Mouse (Mus musculus) liver, postnatal 0 days (tissue): Measurements from ENCODE around the gene Cpped1. TPM values are rescaled to one million over a fixed set of nuclear protein-coding genes. Genes with fewer than 3 reads are reported as not detected.
A peak's percentile ranks its signal among the peaks of the same experiment; 100 is the strongest.

ENCODE experiments used
- ATAC-seq: fragments of 200-750 bp; cut with Nextera tagmentation; 2 replicates; pipeline ENCODE4 v1.8.0; 2017; ENCODE audit warnings: mild to moderate bottlenecking, moderate library complexity
- DNase-seq: peaks from one replicate; pipeline ENCODE4 v3.0.0-alpha.2; 2016
- H3K27ac ChIP-seq: fragments of 300-500 bp; sonication (generic); 2 replicates; pipeline ENCODE4 v1.5.1; 2014; ENCODE audit warnings: antibody characterized with exemption, moderate library complexity, mild to moderate bottlenecking, low read depth
- H3K27me3 ChIP-seq: fragments of 300-500 bp; sonication (generic); 2 replicates; pipeline ENCODE4 v1.6.1; 2014; ENCODE audit warnings: low read length, control low read depth, mixed read lengths; ENCODE audit not compliant: insufficient read depth
- H3K36me3 ChIP-seq: fragments of 300-500 bp; sonication (generic); replicated peaks from 2 replicates; pipeline ENCODE4 v1.6.1; 2014; ENCODE audit warnings: mild to moderate bottlenecking, control low read depth, low read length, moderate library complexity, mixed read lengths; ENCODE audit not compliant: insufficient read depth
- H3K4me1 ChIP-seq: fragments of 300-500 bp; sonication (generic); 2 replicates; pipeline ENCODE4 v1.6.1; 2014; ENCODE audit warnings: antibody characterized with exemption, mild to moderate bottlenecking, control low read depth; ENCODE audit not compliant: insufficient read depth
- H3K4me2 ChIP-seq: fragments of 300-500 bp; sonication (generic); 2 replicates; pipeline ENCODE4 v1.6.1; 2014; ENCODE audit warnings: low read depth, mild to moderate bottlenecking, low read length, moderate library complexity, mixed read lengths
- H3K4me3 ChIP-seq: fragments of 300-500 bp; sonication (generic); 2 replicates; pipeline ENCODE4 v1.5.1; 2014; ENCODE audit warnings: low read depth, low read length
- H3K9ac ChIP-seq: fragments of 300-500 bp; sonication (generic); replicated peaks from 2 replicates; pipeline ENCODE4 v1.6.1; 2014; ENCODE audit warnings: mild to moderate bottlenecking, moderate library complexity
- H3K9me3 ChIP-seq: fragments of 300-500 bp; sonication (generic); 2 replicates; pipeline ENCODE4 v1.6.1; 2016; ENCODE audit warnings: mild to moderate bottlenecking, control low read depth, low read length, mixed read lengths
- CTCF ChIP-seq: sonication (generic); IDR thresholded peaks from 2 replicates; pipeline ENCODE4 v1.5.1; 2016; ENCODE audit warnings: antibody characterized with exemption, low read depth
- EP300 ChIP-seq: IDR thresholded peaks from 2 replicates; pipeline ENCODE4 v1.6.1; 2016; ENCODE audit warnings: antibody characterized with exemption, low read depth, mild to moderate bottlenecking
- WGBS: fragments of 180-500 bp; shearing (Covaris S2); extraction: QIAGEN DNeasy Blood & Tissue Kit; methylation state at CpG from one replicate; pipeline ENCODE4 v1.1.7; 2014; ENCODE audit not compliant: insufficient replicate concordance; 5-methylcytosine and 5-hydroxymethylcytosine counted together
- polyA plus RNA-seq: library from polyadenylated mRNA; unstranded; fragments of >200 nt; fragmentation: Nextera tagmentation; extraction: Ambion mirVana; gene quantifications from 2 replicates; pipeline ENCODE4 v1.2.1, GENCODE M21; 2015

Gene Cpped1
- polyA plus RNA-seq, 1 experiment from 2014 or later: 14.1 TPM

- Histone ChIP-seq H3K4me1 (peaks cover 9% of the 10 kb centered on the region), H3K27me3 (no peaks in the 10 kb centered on the region), H3K4me3 (no peak overlapping the region), H3K4me2 (no peak overlapping the region), H3K27ac (no peak overlapping the region), H3K9ac (no peak overlapping the region), H3K36me3 (no peaks in the 10 kb centered on the region), H3K9me3 (no peaks in the 10 kb centered on the region)
- DNase-seq: no peak
- no peak for ATAC-seq
- TF ChIP-seq CTCF (no peak), EP300 (no peak)
- whole genome bisulfite sequencing: 88% methylated on average over 1 of the region's 1 CpGs
Observed at GRCm38 (mm10) chr16:11906906-11907305, 2.3 kb downstream of the Cpped1 start.

- no peak overlapping the region for H3K27ac ChIP-seq
- no peaks in the 10 kb centered on the region for H3K27me3 ChIP-seq
- no peak for DNase-seq
- peaks cover 12% of the 10 kb centered on the region for H3K4me1 ChIP-seq
- no peaks in the 10 kb centered on the region for H3K9me3 ChIP-seq
- H3K4me2 ChIP-seq: no peak overlapping the region
- H3K9ac ChIP-seq: no peak overlapping the region
- TF ChIP-seq EP300: no peak
- no peak for TF ChIP-seq CTCF
- H3K36me3 ChIP-seq: no peaks in the 10 kb centered on the region
- H3K4me3 ChIP-seq: no peak overlapping the region
- no peak for ATAC-seq
- 83% methylated on average over 4 of the region's 4 CpGs for WGBS
Observed at GRCm38 (mm10) chr16:11905216-11905615, 4.0 kb downstream of the Cpped1 start.

GRCm38 (mm10) chr16:11902007-11902406, 7.2 kb downstream of the Cpped1 start:
- no peaks in the 10 kb centered on the region for H3K9me3 ChIP-seq
- peaks cover 3% of the 10 kb centered on the region; the same call in 1 of the 2 replicates for H3K4me1 ChIP-seq
- TF ChIP-seq CTCF: no peak
- no peak for TF ChIP-seq EP300
- H3K27ac ChIP-seq: no peak overlapping the region
- H3K4me3 ChIP-seq: no peak overlapping the region
- H3K27me3 ChIP-seq: no peaks in the 10 kb centered on the region
- 88% methylated on average over 7 of the region's 7 CpGs for WGBS
- no peak overlapping the region for H3K4me2 ChIP-seq
- no peaks in the 10 kb centered on the region for H3K36me3 ChIP-seq
- DNase-seq: no peak
- H3K9ac ChIP-seq: no peak overlapping the region
- no peak for ATAC-seq

- Histone ChIP-seq H3K4me3 (no peak overlapping the region), H3K27me3 (no peaks in the 10 kb centered on the region), H3K9me3 (no peaks in the 10 kb centered on the region), H3K27ac (no peak overlapping the region), H3K4me2 (no peak overlapping the region), H3K36me3 (no peaks in the 10 kb centered on the region), H3K4me1 (peaks cover 3% of the 10 kb centered on the region; the same call in 1 of the 2 replicates), H3K9ac (no peak overlapping the region)
- ATAC-seq (no peak), DNase-seq (no peak)
- TF ChIP-seq CTCF: no peak
- TF ChIP-seq EP300: no peak
- 80% methylated on average over 6 of the region's 6 CpGs for WGBS
Observed at GRCm38 (mm10) chr16:11900341-11900740, 8.9 kb downstream of the Cpped1 start.

- no peaks in the 10 kb centered on the region; the same call in 1 of the 2 replicates for H3K36me3 ChIP-seq
- no peaks in the 10 kb centered on the region for H3K9me3 ChIP-seq
- no peak overlapping the region for H3K27ac ChIP-seq
- no peak for TF ChIP-seq EP300
- no peak for TF ChIP-seq CTCF
- WGBS: 87% methylated on average over 5 of the region's 5 CpGs
- no peak for ATAC-seq
- no peaks in the 10 kb centered on the region for H3K27me3 ChIP-seq
- peaks cover 2% of the 10 kb centered on the region; the same call in 1 of the 2 replicates for H3K4me1 ChIP-seq
- DNase-seq: no peak
- no peak overlapping the region for H3K4me2 ChIP-seq
- no peak overlapping the region for H3K9ac ChIP-seq
- H3K4me3 ChIP-seq: no peak overlapping the region
Observed at GRCm38 (mm10) chr16:11896411-11896810, 12.8 kb downstream of the Cpped1 start.

- no peak overlapping the region for H3K4me3 ChIP-seq
- no peaks in the 10 kb centered on the region for H3K27me3 ChIP-seq
- no peak overlapping the region for H3K9ac ChIP-seq
- no peak overlapping the region for H3K27ac ChIP-seq
- H3K4me2 ChIP-seq: no peak overlapping the region
- no peak for TF ChIP-seq CTCF
- TF ChIP-seq EP300: no peak
- no peak for ATAC-seq
- no peaks in the 10 kb centered on the region for H3K4me1 ChIP-seq
- 81% methylated on average over 3 of the region's 3 CpGs for WGBS
- DNase-seq: peak; percentile 7
- H3K9me3 ChIP-seq: no peaks in the 10 kb centered on the region
- H3K36me3 ChIP-seq: no peaks in the 10 kb centered on the region; the same call in 1 of the 2 replicates
Observed at GRCm38 (mm10) chr16:11894877-11895276, 14.4 kb downstream of the Cpped1 start.

- Histone ChIP-seq H3K4me1 (no peaks in the 10 kb centered on the region), H3K36me3 (peaks cover 17% of the 10 kb centered on the region), H3K9ac (no peak overlapping the region), H3K27ac (no peak overlapping the region), H3K27me3 (no peaks in the 10 kb centered on the region), H3K9me3 (no peaks in the 10 kb centered on the region), H3K4me2 (no peak overlapping the region), H3K4me3 (no peak overlapping the region)
- no peak for DNase-seq
- no peak for ATAC-seq
- 85% methylated on average over 3 of the region's 3 CpGs for WGBS
- TF ChIP-seq CTCF (no peak), EP300 (no peak)
Observed at GRCm38 (mm10) chr16:11890186-11890585, 19.1 kb downstream of the Cpped1 start.
